Mouse (Mus musculus) spleen, postnatal 4 days (tissue): Measurements from ENCODE around the gene Lsamp.

ENCODE experiments used
- DNase-seq, 2 experiments: peaks; one replicate each; pipeline ENCODE4 v3.0.0; 2022; ENCODE audit warnings: low spot score in 2 of 2

Gene Lsamp

DNA sequence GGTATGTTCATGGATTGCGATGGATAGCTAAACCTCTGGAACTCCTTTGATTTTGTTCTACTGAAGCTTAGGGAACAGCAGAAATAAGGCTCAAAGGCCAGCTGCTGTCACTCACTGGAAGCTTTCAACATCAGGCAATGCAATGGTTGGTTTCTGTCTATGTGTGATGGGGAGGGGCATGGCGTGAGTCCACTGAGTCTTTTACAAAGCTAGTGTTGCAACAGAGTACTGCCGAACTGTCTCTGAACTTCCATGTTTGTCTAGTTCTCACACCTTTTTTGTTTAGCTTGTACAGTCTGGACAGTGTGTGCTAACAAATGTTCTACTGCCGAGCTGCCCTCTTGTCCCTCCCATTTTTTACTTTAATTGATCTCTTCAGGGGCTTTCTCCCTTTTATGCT lies 1258.7 kb downstream of the Lsamp start:
- no peak for DNase-seq

DNA sequence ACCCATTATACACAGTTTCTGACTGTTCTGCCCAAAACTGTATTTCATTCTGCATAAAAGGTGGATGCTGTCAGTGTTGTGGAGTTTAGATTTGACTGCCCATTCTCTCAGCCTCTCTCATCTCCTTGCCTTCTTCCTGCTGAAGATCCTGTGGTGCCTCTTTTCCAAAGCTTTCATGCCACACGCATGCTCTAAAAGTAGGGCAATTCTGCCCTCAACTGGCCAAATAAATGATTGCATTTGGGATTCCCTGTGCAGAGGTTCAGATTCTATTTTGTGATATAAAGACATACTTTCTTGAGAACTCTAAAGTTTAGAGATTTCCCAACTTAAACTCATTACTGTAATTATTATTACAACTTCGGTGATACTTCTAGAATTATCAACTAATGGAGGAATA lies 1260.5 kb downstream of the Lsamp start:
- DNase-seq: no peak

DNA sequence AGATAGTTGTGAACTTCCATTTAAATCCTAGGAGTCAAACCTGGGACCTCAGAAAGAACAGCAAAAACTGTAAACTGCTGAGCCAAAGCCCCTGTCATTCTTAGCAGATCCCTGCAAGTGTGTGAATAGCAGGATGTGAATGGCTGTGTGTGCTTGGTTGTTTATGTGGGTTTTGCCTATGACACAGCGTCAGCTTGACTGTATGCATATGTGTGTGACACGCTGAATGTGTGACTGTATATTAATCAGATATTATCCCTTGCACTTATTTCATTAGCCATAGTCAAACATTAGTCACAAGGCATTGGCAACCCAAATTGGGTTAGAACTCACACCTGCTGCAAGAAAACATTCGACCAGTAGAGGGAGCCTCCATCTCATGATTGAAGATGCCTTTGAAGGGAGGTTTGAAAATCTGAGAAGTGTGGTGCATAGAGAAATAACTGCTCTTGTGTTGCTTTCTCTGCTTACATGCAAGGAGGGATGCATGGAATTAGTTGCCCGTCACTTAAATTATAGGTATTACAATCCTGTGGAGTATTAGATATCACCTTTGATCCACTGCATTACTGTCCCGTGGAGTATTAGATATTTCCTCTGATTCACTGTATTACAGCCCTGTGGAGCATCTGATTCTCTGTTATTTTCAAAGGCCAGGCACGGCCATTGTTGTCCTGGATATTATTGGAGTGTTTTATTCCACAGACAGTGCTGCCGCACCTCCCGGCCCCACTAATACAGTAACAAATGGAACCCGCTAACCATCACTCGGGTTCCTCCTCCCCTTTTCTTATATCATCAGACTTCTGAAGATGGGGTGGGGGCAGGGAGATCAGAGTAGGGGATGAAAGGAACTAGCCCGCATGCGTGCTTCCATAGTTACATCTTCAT lies 1274.2 kb downstream of the Lsamp start:
- no peak for DNase-seq

DNA sequence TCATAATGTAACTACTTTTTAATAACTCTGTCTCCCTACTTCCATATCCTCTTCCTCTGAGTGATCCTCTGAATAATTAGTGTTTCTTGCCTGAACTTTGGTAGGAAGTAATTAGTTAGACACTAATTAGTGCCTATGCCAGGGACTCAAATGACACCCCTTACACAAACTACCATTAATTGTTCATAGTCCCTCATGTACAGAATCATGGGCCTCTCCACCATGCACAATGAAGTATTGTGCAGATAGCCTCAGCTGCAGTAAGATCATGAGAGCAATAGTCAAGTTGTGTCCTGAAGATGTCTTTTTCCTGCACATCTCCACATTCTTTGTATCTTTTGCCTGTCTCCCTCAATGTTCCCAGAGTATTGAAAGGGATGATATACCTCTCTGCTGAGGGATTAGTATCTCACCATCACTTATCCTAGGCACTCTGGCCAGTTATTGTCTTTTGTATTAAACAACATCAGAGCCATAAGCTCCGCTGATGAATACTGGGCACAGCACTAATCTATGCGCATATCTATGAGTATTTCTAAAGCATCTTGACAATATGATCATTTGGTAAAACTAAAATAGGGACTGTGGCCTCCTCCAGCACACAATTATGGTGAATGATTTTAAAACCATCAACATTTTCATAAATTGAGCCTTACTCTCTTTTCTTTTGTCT lies 1292.0 kb downstream of the Lsamp start:
- DNase-seq: no peak

DNA sequence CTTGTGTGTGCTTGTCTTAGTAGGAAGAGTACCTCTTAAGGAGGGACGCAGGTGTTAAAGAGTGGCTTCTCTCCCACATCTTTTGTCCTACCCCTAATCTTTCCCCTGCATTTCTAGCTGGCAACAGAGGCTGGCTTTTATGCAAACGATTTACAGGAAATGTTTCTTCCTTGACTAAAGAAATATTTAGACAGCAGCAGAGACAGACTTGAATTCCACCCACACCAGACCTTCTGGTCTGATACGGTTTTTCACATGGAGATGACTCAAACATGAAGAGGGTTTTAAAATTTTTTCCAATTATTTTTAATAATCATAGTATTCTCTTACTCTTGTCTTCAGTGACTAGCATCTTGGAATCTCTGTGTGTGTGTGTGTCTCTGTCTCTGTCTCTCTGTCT lies 1333.8 kb downstream of the Lsamp start:
- DNase-seq: no peak

DNA sequence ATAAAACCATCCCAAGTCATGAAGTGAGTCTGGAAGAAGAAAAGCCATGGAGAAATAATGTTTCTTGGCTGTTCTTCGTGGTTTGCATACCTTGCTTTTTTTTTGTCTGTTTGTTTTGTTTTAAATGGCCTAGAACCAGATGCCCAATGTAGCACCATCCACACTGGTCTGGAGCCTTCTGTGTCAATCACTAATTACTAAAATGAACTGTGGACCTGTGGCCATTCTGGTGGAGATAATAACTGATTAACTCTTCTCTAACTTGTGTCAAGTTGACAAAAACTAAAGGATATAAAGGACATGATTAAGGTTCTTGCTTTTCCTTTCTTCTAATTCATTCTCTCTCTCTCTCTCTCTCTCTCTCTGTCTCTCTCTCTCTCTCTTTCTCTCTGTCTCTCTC lies 1359.3 kb downstream of the Lsamp start:
- DNase-seq: no peak

DNA sequence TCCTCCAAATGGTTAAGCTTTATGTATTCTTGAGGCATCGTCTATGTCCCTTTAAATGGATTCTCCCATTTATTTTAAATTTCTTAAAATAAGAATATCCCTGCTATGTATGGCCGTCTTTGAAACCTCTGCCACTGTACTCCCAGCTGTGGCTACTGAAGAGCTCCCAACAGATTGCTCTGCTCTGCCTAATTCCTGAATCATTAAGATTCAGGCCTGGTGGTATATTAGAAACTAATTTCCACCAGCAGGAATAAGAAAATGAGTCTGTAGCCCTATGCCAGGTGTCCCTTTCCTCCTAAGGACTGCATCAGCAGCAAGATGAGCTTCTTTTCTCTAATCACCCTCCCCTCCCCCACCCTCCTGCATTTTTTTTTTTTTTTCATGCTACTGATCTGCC lies 1381.0 kb downstream of the Lsamp start:
- no peak for DNase-seq

DNA sequence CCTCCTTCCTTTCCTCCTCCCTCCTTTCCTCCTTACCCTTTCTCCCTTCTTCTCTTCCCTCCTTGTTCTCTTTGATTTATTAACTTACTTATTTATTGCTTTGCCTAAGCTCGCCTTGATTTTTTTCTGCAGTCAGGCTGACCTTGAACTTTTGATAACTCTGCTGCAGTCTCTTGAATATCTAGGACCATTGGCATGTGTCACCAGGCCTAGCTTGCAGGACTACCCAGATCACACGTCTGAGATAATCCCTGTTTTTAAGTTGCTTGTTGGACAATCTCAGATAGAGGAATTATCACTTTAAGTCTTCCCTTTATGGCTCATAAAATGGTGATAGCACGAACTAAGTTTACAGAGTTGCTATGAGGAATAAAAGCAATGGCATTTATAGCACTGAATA lies 1399.5 kb downstream of the Lsamp start:
- DNase-seq: no peak

DNA sequence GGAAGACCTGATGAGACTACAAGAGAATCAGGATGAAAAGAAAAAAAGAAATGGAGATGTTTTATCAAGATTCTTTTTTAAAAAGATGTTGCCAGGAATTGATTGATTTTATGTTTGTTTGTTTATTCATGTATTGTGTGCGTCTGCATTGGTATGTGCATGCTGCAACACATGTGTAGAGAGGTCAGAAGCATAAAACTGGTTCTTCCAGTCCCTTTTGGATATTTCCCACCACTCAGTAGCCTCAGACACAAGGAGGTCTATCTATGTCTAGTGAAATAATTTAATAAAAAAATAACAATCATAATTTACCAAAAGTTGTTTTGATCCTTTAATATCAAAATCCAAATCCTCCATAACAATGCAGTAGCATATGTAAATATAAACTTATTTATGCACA lies 1400.1 kb downstream of the Lsamp start:
- no peak for DNase-seq

DNA sequence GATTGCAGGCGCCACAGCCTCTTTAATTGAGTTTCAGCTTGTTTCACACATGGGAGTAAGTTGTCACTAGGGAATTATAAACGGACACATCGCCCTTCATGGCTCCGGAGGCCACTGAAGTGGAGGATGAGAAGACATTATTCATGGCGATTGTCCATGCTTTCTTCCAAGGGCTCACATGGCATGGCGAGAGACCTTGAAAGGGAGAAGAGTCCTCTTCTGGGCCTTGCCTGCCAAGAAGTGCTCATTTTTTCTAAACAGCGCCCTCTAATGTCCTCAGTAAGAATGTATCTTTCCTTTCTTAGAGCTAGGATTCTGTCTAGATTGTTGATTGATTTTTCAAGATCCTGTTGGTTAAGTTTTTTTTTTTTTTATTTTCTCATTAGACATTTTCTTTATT lies 1424.7 kb downstream of the Lsamp start:
- DNase-seq: no peak

DNA sequence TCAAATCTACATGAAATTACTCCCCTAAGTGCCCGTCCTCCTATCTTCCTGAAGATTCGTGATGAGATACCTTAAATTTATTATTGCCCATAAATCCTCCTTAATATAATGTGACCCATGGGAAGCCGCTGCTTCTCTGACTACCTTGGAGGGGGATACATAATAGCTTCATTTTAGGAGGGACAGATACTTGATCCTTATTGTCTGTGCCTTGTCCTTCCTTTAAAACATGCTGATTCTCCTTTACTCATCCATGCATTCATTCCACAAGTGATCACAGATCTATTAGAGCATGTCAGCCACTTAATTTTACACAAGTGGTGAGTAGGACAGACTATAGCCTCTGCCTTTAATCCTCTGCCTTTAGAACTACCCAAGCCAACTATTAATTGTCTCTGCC lies 1426.5 kb downstream of the Lsamp start:
- no peak for DNase-seq

DNA sequence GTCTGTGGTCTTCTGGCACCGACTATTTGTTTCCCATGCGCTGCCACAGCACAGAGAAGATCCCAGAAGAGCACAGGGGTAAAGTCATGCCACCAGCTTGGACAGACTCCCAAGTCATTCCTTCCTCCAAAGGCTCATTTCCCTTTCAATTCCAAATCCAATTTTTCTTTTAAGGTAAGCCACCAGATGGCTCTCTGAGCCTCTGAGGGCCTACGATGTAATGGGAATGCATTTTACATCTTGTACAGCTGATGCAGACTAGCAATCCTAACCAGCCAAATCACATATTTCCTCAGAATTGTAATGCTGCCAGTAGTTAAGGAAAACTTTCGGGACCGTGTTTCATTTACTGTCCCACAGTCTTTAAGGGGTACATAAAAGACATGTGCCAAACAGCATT lies 1433.2 kb downstream of the Lsamp start:
- DNase-seq: no peak

DNA sequence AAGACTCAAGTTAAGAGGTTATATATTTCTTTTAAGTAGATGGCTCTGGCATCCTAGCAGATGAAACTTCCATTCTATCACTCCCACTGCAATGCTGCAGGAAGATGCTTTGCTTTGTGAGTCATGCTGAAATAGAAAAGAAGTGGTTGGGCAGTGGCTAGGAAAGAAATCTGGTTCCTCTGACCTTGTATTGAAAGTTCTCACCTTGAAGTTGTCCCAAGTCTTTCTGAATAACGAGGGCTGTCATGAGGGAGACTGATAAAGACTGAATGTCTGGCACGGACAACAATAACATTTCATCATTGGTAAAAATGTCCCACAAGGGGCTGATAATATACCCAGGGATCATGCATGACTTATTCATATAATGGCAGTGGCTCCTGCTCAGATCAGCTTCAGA lies 1483.2 kb downstream of the Lsamp start:
- DNase-seq: no peak

DNA sequence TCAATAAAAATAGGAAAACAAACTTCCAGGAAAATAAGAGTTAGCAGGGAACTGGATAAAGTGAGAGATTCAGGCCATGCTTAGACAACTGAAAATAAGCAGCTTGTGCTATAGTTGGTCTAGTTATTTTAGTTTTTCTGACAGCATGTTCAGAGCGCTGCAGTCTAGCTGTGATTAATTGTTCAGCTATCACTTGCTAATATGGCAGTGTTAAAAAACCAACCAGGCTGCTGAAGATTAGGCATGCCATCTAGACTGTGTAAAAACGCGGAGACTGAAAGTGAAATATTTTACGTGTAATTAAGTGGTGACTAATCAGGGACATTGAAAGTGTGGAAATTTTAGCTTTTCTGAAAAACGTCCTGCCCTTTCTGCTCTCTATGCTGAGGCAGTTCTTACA lies 1494.5 kb downstream of the Lsamp start:
- DNase-seq: no peak

DNA sequence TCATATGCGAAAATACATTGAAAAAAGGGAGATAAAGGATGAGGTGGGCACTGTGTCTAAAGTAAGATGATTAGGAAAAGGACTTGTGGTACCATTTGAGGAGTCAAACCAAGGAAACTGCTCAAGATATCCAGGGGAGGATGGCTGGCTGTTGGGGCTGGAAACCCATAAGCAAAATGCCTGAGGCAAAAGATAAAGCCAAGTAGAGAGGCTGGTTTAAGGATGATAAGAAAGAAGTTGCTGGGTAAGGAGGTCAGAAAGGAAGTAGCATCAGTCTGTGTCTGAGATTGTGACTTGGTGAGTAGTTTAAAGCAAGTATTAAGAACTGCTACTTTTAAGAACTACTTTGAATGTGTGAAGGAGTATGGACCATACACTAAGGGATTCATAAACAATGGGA lies 1497.7 kb downstream of the Lsamp start:
- no peak for DNase-seq

DNA sequence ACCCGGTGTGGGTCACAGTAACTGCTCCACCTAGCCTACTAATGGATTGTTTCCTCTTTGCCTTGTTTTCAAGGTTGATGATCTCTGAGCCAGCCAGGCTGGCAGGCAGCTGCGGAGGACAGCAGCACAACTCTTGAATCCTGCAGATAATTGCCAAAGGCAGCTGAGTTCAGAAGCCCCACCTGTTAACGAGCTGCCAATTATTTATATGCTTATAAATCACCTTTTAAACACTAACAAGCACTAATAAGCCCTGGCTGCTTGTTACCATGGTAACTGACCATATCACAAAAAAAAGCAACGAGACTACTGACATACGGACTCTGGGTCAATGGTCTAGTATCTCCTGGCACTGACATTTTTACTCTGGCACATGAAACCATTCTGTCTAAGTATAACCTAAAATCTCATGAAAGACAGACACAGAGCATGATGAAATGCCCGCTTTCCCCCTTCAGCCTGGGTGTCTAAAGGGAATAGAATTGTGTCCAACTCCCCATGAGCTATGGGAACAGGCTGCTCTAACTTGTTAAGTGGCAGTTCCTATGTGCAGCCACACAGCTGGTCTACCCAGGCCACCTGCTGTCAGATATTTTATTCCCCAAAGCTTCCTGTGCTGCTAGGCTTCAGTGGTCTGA lies 1526.9 kb downstream of the Lsamp start:
- no peak for DNase-seq

DNA sequence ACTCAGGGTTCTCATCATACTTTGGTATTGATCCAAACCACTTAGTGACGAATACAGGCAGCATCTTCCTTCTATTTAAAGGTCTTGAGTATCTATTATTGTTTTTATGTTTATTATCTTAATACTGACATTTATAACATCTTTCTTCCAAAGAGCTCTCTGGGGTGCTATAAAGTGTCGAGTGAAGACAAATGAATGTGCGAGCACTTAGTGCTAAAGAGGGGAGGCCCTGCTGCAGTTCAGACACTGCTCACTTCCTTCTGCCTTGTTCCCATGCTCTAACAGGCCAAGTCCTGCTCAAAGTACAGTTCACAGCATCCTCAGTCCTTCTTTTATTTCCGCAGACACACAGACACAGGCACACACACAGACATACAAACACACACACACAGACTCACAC lies 1537.4 kb downstream of the Lsamp start:
- no peak for DNase-seq

DNA sequence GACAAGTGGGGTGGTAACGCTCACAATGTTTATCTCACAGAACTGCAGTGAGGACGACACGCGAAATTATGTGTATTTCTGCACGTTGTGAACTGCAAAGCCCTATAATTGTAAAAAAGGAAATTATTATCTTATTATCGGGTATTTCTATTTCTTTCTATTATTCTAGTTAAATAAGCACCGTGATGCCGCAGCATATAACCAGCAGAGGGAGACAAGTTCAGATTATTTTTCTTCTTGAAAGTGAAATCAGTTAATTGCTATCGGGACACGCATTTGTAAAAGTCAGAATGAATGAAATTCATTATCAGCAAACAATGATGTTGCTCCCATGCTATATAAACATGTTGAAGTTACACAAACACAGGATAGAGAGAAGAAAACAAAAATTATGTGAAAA lies 1540.1 kb downstream of the Lsamp start:
- no peak for DNase-seq

DNA sequence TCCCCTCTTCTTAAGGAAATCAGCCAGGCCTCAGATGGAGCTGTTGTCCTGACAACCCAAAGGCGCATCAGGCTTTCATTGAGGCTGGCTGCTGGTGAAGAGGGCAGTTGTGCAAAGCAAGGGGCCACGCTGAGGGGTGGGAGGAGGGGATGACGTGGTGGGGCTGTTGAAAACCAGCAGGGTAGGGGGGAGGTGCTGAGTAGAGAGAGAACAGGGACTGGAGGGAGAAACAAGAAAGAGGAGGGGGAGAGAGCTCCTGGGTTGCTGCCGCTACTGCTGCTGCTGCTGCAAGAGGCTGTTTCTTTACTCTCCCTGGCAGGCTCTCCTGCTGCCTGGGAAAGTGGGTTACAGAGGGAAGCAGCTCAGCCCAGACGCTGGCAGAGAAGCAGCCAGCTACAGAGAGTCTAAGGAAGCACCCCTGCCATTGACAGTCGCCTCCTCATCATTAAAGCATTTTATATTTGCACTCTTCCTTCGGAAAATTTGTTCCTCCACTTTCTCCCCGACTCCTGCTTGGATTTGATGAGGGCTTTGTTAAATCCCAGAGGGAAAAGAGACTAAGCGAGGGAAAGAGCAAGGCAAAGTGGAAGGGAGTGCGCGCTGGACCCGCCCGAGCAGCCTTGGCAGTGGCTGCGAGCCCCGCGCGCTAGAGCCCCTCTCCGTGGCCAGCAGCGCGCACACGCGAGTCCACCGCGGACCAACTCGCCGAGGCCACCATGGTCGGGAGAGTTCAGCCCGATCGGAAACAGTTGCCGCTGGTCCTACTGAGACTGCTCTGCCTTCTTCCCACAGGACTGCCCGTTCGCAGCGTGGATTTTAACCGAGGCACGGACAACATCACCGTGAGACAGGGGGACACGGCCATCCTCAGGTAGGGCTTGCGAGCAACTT lies 1548.7 kb downstream of the Lsamp start:
- no peak for DNase-seq

DNA sequence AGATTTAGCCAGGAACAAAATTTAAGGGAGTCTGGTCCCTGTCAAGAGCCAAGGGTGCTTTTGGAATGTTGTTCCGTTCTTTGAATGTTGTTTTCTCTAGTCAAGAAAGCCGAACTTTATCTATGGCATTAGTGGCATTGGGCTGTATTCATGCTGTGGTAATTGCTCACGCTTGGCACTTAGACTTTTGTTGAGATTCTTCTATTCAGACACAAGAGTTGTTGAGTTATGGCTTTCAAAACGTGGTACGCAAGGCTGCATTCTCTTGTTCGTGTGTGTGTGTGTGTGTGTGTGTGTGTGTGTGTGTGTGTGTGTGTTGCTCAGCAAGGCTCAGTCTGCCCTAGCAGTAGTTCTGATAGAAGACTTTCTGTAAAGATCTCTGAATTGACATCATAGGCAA lies 1549.5 kb downstream of the Lsamp start:
- DNase-seq: no peak

DNA sequence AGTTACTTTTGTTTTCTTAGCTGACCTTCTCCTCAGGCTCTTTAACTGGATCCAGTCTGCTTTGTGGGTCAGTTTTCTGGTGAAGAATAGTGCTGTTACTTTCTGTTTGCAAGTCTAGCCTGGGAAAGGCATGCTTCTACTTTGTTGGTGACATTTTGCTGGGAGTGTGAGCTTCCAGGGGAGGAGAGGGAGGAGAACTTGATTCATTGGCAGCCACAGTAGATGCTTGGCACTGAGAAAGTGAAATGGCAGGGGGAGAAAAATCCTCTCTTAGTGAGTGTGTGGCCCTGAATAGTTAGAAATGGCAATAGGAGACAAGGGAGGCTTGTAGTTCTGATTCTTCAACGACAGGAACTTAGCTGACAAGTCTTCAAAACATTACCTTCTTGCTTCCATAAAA lies 1551.6 kb downstream of the Lsamp start:
- no peak for DNase-seq

DNA sequence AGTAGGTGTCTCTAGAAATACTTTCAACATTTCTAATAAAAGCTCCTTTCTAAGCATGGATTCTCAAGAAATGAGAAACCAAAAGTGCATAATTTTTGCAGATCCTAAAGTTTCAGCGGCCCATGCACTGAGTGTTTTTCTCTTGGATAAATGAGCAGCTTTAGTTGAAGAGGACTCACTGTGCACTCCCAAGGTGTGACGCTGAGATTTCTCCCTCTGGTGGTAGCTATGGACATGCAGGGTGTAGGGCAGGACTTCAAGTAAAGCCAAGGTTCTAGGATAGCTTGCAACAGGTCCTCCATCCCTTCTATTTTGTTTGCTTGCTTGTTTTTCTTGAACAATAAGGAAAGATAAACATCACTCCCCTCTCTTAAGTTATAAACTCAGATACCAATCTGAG lies 1558.5 kb downstream of the Lsamp start:
- DNase-seq: no peak
